Mouse (Mus musculus): ENCODE measurements around the gene Armc8. TPM values are rescaled to one million over a fixed set of nuclear protein-coding genes. Genes with fewer than 3 reads are reported as not detected.

Gene Armc8
- polyA plus RNA-seq, 1 experiment from 2014 or later: 24.2 TPM

DNA sequence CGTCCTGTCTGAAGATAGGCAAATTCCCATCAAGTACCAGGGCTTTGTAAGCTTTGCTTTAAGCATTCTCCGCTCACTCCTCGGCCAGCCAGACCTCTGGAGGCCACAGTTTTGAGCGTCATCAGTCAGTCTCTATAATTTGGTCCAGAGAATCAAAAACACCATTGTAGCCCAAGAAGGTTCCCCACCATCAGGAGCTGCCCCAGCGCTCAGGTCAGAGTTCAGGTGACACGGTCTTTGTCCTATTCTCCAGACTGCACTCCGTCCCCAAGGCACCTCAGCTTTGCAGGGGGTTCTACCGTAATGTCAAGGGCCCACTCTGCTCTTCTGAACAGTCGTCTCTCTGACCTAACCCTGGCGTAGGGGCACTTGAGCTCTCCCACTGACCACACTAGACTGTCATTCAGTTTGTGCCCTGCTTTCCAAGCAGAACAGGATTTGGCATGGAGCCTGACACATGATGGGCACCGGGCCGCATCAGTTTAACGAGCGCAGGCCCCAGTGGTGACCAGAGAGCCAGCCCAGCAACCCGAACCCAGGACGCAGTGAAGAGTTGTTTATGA is 133.0 kb downstream of the Armc8 start:
- 0 out of 2 replicates have a peak, but pooled peaks have one; percentile 10 for ATAC-seq (ENCODE audit: insufficient read depth, low FRiP score)

DNA sequence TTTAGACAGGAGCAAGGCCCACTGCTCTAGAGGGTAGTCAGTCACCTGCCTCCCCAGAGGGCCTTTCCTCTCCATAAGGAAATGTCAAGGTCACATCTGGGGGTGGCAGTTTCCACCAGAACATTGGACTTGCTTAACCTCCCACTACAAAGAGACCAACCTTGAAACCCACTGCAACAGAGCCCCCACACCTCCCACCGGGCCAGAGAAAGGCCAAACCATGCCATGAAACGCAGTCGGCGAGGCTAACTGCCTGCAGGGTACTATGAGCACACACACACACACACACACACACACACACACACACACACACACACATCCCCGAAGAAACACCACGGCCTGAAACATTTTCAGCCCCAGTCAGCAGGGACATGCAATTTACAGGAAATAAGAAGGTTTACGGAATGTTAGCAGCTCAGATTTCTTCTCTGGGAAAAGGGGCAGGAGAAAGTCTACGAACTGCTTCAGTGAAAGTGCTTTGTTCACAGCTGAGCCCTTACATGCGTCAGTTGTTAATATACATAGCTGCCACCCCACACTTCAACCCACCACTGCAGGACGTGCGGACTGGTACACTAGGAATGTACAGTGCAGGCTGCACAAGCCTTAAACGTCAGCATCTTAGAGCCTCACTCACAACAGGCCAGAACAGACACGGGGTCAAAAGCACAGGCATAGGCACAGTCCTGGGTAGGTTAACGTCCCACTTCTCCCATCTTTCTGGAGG is 133.6 kb downstream of the Armc8 start:
- H3K36me3 ChIP-seq (ENCODE audit: control insufficient read depth, insufficient read depth, low read length): no peaks in the 10 kb centered on the region
- H3K27ac ChIP-seq (ENCODE audit: low read length): peak overlapping the region; percentile 7; the same call in 1 of the 2 replicates
- no peaks in the 10 kb centered on the region for H3K9me3 ChIP-seq (replicated peaks; ENCODE audit: control insufficient read depth, low read length)
- ATAC-seq (ENCODE audit: insufficient read depth, low FRiP score): peak; percentile 28; the same call in 1 of the 2 replicates
- peak overlapping the region; percentile 89 for H3K4me2 ChIP-seq (ENCODE audit: low read depth, low read length)
- 35% methylated on average over 14 of the region's 14 CpGs for WGBS
- peaks cover 8% of the 10 kb centered on the region; the same call in 1 of the 2 replicates for H3K27me3 ChIP-seq (ENCODE audit: control insufficient read depth, insufficient read depth, low read length)
- H3K4me1 ChIP-seq (ENCODE audit: control insufficient read depth, insufficient read depth, low read length): 0 out of 2 replicates have a peak, but pooled peaks cover 5% of the 10 kb centered on the region
- peak overlapping the region; percentile 79 for H3K4me3 ChIP-seq (replicated peaks; ENCODE audit: low read length)
- H3K9ac ChIP-seq (ENCODE audit: low read length): peak overlapping the region; percentile 90

More for the DNA sequence above, 133.0 kb downstream of the Armc8 start:
- Histone ChIP-seq H3K9me3 (replicated peaks; ENCODE audit: control insufficient read depth, low read length) (no peaks in the 10 kb centered on the region), H3K4me1 (ENCODE audit: control insufficient read depth, insufficient read depth, low read length) (0 out of 2 replicates have a peak, but pooled peaks cover 5% of the 10 kb centered on the region), H3K4me3 (replicated peaks; ENCODE audit: low read length) (peak overlapping the region; percentile 79), H3K4me2 (ENCODE audit: low read depth, low read length) (peak overlapping the region; percentile 89), H3K36me3 (ENCODE audit: control insufficient read depth, insufficient read depth, low read length) (no peaks in the 10 kb centered on the region), H3K27ac (ENCODE audit: low read length) (peak overlapping the region; percentile 44), H3K9ac (ENCODE audit: low read length) (peak overlapping the region; percentile 90), H3K27me3 (ENCODE audit: control insufficient read depth, insufficient read depth, low read length) (peaks cover 8% of the 10 kb centered on the region; the same call in 1 of the 2 replicates)
- whole genome bisulfite sequencing: 22% methylated on average over 16 of the region's 16 CpGs

DNA sequence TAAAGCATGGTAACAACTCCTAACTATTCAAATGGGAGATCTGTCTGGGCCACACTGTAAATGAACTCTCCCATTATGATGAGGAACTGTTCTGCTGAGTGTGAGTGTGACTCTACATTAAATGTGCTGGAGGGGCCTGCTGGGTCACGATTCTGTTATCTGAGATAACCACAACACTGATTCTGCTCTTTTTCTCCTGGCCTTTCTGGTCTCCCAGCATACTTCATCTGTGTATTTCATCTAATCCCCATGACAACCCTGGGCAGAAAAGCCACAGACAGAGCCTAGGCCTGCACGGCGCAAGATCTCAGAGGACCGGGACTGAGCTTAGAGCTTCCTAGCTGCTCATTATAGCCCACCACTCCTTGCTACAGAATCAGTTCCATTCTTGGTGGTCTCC is 136.2 kb downstream of the Armc8 start:
- Histone ChIP-seq H3K9me3 (replicated peaks; ENCODE audit: control insufficient read depth, low read length) (no peaks in the 10 kb centered on the region), H3K36me3 (ENCODE audit: control insufficient read depth, insufficient read depth, low read length) (no peaks in the 10 kb centered on the region), H3K4me3 (replicated peaks; ENCODE audit: low read length) (no peak overlapping the region), H3K4me2 (ENCODE audit: low read depth, low read length) (no peak overlapping the region), H3K9ac (ENCODE audit: low read length) (no peak overlapping the region), H3K27ac (ENCODE audit: low read length) (no peak overlapping the region), H3K27me3 (ENCODE audit: control insufficient read depth, insufficient read depth, low read length) (no peaks in the 10 kb centered on the region), H3K4me1 (ENCODE audit: control insufficient read depth, insufficient read depth, low read length) (0 out of 2 replicates have a peak, but pooled peaks cover 3% of the 10 kb centered on the region)
- ATAC-seq (ENCODE audit: insufficient read depth, low FRiP score): no peak
- WGBS: 76% methylated on average over 4 of the region's 4 CpGs

DNA sequence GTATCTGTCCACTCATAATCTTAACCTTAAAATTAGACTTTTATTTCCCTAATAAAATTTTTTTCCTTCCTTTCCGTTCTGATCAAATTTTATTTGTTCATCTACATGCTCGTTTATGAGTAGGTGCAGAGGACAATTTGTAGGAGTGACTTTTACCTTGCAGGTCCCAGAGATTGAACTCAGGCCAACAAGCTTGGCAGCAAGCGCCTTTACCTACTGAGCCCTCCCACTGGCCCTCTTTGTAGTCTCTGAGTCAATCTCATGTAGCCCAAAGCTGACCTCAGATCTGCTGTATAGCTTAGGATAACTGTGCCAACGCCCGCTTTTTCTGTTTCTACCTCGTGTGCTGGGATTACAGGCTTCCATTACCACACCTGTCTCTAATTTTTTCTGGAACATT is 136.7 kb downstream of the Armc8 start:
- no peak overlapping the region for H3K4me2 ChIP-seq (ENCODE audit: low read depth, low read length)
- ATAC-seq (ENCODE audit: insufficient read depth, low FRiP score): no peak
- H3K9me3 ChIP-seq (replicated peaks; ENCODE audit: control insufficient read depth, low read length): no peaks in the 10 kb centered on the region
- H3K4me3 ChIP-seq (replicated peaks; ENCODE audit: low read length): no peak overlapping the region
- WGBS: 77% methylated on average over 6 of the region's 6 CpGs
- no peaks in the 10 kb centered on the region for H3K36me3 ChIP-seq (ENCODE audit: control insufficient read depth, insufficient read depth, low read length)
- no peak overlapping the region for H3K9ac ChIP-seq (ENCODE audit: low read length)
- H3K27ac ChIP-seq (ENCODE audit: low read length): no peak overlapping the region
- H3K27me3 ChIP-seq (ENCODE audit: control insufficient read depth, insufficient read depth, low read length): no peaks in the 10 kb centered on the region
- no peaks in the 10 kb centered on the region for H3K4me1 ChIP-seq (ENCODE audit: control insufficient read depth, insufficient read depth, low read length)

DNA sequence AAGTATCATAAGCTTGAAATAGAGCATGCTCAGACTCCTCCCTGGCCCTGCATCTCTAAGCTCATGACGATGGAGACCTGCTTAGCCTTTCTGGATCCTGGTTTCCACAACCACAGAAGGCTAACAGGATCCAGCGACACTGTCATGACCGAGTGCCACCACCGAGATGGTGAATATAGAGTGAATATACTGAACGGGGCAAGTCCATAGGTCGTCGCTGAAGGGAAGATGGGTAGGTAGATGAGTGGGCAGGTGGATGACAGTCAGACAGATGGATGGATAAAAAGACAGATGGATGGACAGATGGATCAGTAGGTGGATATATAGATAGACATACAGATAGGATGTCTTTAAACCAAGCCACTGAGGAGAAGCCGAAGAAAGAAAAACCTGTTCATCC is 137.4 kb downstream of the Armc8 start:
- H3K27ac ChIP-seq (ENCODE audit: low read length): no peak overlapping the region
- no peaks in the 10 kb centered on the region for H3K4me1 ChIP-seq (ENCODE audit: control insufficient read depth, insufficient read depth, low read length)
- no peaks in the 10 kb centered on the region for H3K36me3 ChIP-seq (ENCODE audit: control insufficient read depth, insufficient read depth, low read length)
- no peak overlapping the region for H3K9ac ChIP-seq (ENCODE audit: low read length)
- no peaks in the 10 kb centered on the region for H3K27me3 ChIP-seq (ENCODE audit: control insufficient read depth, insufficient read depth, low read length)
- no peak for ATAC-seq (ENCODE audit: insufficient read depth, low FRiP score)
- H3K4me2 ChIP-seq (ENCODE audit: low read depth, low read length): no peak overlapping the region
- 87% methylated on average over 8 of the region's 8 CpGs for WGBS
- H3K9me3 ChIP-seq (replicated peaks; ENCODE audit: control insufficient read depth, low read length): no peaks in the 10 kb centered on the region
- no peak overlapping the region for H3K4me3 ChIP-seq (replicated peaks; ENCODE audit: low read length)

DNA sequence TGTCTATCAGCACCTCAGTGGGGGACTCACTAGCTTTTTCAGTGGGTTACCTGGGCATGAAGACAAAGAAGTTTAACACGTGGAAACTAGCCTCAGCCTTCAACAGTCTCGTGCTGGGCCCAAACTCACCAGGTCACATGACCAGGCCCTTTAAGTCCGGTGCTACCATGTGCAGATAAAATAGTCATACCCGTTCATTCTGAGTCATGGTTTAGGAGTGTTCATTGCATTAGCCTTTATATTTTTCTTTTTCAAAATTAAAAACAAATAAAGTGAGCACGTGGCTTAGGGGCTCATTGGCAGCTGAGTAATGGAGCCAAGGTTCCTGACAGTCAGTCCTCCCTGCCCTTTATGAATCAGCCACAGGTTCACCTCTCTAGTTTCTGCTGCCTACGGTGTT is 137.9 kb downstream of the Armc8 start:
- WGBS: 65% methylated on average over 6 of the region's 6 CpGs
- H3K27me3 ChIP-seq (ENCODE audit: control insufficient read depth, insufficient read depth, low read length): no peaks in the 10 kb centered on the region
- no peaks in the 10 kb centered on the region for H3K4me1 ChIP-seq (ENCODE audit: control insufficient read depth, insufficient read depth, low read length)
- no peaks in the 10 kb centered on the region for H3K36me3 ChIP-seq (ENCODE audit: control insufficient read depth, insufficient read depth, low read length)
- H3K9me3 ChIP-seq (replicated peaks; ENCODE audit: control insufficient read depth, low read length): no peaks in the 10 kb centered on the region
- H3K4me2 ChIP-seq (ENCODE audit: low read depth, low read length): no peak overlapping the region
- no peak overlapping the region for H3K27ac ChIP-seq (ENCODE audit: low read length)
- H3K4me3 ChIP-seq (replicated peaks; ENCODE audit: low read length): no peak overlapping the region
- ATAC-seq (ENCODE audit: insufficient read depth, low FRiP score): no peak
- no peak overlapping the region for H3K9ac ChIP-seq (ENCODE audit: low read length)

DNA sequence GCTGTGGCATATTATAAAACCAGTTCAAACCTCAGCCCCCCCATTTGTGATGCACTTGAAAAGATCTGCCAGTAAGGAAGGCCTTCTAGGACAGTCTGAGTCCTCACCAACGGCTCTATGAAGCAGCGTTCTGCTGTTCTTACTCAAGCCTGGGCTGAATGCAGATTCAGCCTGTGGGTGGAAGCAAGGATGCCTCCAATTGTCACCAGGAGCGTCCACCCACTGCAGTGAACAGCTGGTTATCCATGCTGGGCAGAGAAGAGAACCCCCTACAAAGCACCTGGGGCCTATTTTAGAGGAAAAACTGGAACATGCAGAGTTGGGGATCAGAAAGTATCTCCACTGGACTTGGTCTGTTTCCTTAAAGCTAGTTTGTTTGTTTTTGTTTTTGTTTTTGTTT is 138.9 kb downstream of the Armc8 start:
- H3K4me1 ChIP-seq (ENCODE audit: control insufficient read depth, insufficient read depth, low read length): no peaks in the 10 kb centered on the region
- ATAC-seq (ENCODE audit: insufficient read depth, low FRiP score): no peak
- H3K27ac ChIP-seq (ENCODE audit: low read length): no peak overlapping the region
- H3K4me3 ChIP-seq (replicated peaks; ENCODE audit: low read length): no peak overlapping the region
- H3K27me3 ChIP-seq (ENCODE audit: control insufficient read depth, insufficient read depth, low read length): no peaks in the 10 kb centered on the region
- H3K9me3 ChIP-seq (replicated peaks; ENCODE audit: control insufficient read depth, low read length): no peaks in the 10 kb centered on the region
- no peak overlapping the region for H3K4me2 ChIP-seq (ENCODE audit: low read depth, low read length)
- WGBS: 92% methylated on average over 3 of the region's 3 CpGs
- H3K9ac ChIP-seq (ENCODE audit: low read length): no peak overlapping the region
- H3K36me3 ChIP-seq (ENCODE audit: control insufficient read depth, insufficient read depth, low read length): no peaks in the 10 kb centered on the region

DNA sequence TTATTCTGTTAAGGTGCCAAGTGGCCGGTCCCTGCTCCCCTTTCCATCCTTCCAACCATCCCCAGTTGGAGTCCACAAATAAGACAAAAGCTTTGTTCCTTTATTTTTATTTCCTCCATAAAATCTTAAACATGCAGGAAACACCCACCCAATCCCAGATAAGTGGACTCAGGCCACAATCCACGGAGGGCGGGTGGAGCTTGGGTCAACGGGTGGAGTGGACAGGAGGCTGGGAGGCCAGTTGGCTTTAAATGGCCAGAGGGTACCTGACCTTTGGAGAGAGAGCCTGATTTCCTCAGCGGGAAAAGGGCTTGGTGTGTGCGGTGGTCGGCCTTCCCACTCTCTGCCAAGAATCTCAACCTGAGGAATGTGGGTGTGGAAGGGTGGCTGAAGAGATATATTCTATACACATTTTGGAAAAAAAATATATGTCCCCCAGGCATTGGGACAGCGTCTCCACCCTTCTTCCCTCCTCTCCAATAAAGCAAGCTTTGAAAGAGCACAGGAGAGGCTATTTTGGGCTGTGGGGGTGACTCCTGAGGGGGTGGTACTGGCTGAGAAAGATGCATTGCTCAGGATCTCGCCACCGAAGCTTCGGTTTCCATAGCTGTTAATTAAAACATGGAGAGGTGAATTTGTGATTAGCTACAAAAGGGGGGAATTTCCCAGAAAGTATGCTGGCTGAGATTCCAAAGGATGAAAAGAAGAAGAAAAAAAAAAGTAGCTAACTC is 139.9 kb downstream of the Armc8 start:
- no peak for ATAC-seq (ENCODE audit: insufficient read depth, low FRiP score)
- no peaks in the 10 kb centered on the region for H3K9me3 ChIP-seq (replicated peaks; ENCODE audit: control insufficient read depth, low read length)
- no peak overlapping the region for H3K4me2 ChIP-seq (ENCODE audit: low read depth, low read length)
- H3K27ac ChIP-seq (ENCODE audit: low read length): no peak overlapping the region
- no peaks in the 10 kb centered on the region for H3K4me1 ChIP-seq (ENCODE audit: control insufficient read depth, insufficient read depth, low read length)
- H3K4me3 ChIP-seq (replicated peaks; ENCODE audit: low read length): no peak overlapping the region
- no peak overlapping the region for H3K9ac ChIP-seq (ENCODE audit: low read length)
- H3K27me3 ChIP-seq (ENCODE audit: control insufficient read depth, insufficient read depth, low read length): no peaks in the 10 kb centered on the region
- WGBS: 70% methylated on average over 11 of the region's 11 CpGs
- H3K36me3 ChIP-seq (ENCODE audit: control insufficient read depth, insufficient read depth, low read length): no peaks in the 10 kb centered on the region

Data from stomach, embryonic 16.5 days (tissue).